13 mouse cellular contexts compared by ENCODE assay signal in the genomic region with DNA sequence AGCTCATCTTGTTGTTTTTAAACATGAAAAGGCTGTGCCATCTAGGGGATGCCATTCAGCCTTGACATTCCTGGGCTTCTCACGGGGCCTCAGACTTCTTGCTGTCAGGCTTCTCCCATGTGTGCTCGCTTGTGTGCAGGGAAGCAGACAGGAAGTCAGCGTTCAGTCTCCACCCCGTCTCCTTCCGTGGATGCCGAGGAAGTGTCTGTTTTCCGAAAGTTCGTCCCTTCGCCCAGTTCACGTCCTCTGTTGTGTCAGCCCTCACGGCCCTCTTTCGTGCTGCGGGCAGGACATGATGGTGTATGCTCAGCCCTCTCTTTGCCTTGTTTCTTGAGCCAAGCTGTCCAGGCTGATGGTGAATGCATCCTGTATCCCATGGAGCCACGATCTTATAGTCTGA.
DNase-seq lines count a peak whose midpoint lies in the region; ATAC-seq and TF ChIP-seq lines count a peak whose summit lies in the region.
"Had no signal": no experiment of that assay in that cellular context is flagged by ENCODE, and none has a peak within 500 bp of the region (broad histone marks: within the 10 kb centered on the region; RNA-seq: fewer than 3 reads in every experiment).

No protein-coding gene starts in this region.

- H3K27ac ChIP-seq in embryonic facial prominence, embryonic 15.5 days (replicated peaks), result 0 out of 2 replicates have a peak overlapping the region, but pooled peaks have one; percentile 28
- no peak overlapping the region for H3K27ac ChIP-seq in embryonic facial prominence, embryonic 10.5 days (replicated peaks)
- no peak overlapping the region for H3K27ac ChIP-seq in kidney, postnatal 0 days
- 0 out of 2 replicates have a peak overlapping the region, but pooled peaks have one; percentile 17 for H3K27ac ChIP-seq in lung, embryonic 16.5 days (ENCODE audit: low read length)
- H3K27ac ChIP-seq: liver, embryonic 15.5 days; midbrain, embryonic 12.5 days had no signal

- no peak overlapping the region for H3K4me3 ChIP-seq in embryonic facial prominence, embryonic 15.5 days (replicated peaks)
- H3K4me3 ChIP-seq in embryonic facial prominence, embryonic 10.5 days, result no peak overlapping the region
- no peak overlapping the region for H3K4me3 ChIP-seq in kidney, postnatal 0 days (replicated peaks; ENCODE audit: low read depth, low read length)
- no peak overlapping the region for H3K4me3 ChIP-seq in lung, embryonic 16.5 days (ENCODE audit: low read length)
- H3K4me3 ChIP-seq: embryonic facial prominence, embryonic 13.5 days; liver, embryonic 15.5 days; midbrain, embryonic 12.5 days had no signal

- H3K4me1 ChIP-seq in embryonic facial prominence, embryonic 15.5 days, result 0 out of 2 replicates have a peak, but pooled peaks cover 6% of the 10 kb centered on the region
- peaks cover 10% of the 10 kb centered on the region for H3K4me1 ChIP-seq in embryonic facial prominence, embryonic 10.5 days
- H3K4me1 ChIP-seq in kidney, postnatal 0 days (replicated peaks; ENCODE audit: insufficient read depth, low read length), result no peaks in the 10 kb centered on the region
- H3K4me1 ChIP-seq in lung, embryonic 16.5 days (replicated peaks; ENCODE audit: control insufficient read depth, insufficient read depth, low read length), result peaks cover 7% of the 10 kb centered on the region
- H3K4me1 ChIP-seq: liver, embryonic 15.5 days had no signal

- no peak for ATAC-seq in embryonic facial prominence, embryonic 15.5 days (ENCODE audit: insufficient number of reproducible peaks, low FRiP score, low TSS enrichment, low read depth)
- ATAC-seq in kidney, postnatal 0 days (replicated peaks; ENCODE audit: low FRiP score, low read depth), result no peak
- ATAC-seq in lung, embryonic 16.5 days (ENCODE audit: low read depth), result no peak
- no peak for ATAC-seq in megakaryocyte, adult 5-6 weeks (ENCODE audit: poor library complexity, severe bottlenecking)
- ATAC-seq: forebrain, embryonic 14.5 days had no signal

- no peak overlapping the region for H3K9ac ChIP-seq in embryonic facial prominence, embryonic 15.5 days
- H3K9ac ChIP-seq in kidney, postnatal 0 days (ENCODE audit: low read depth, low read length), result no peak overlapping the region
- H3K9ac ChIP-seq in lung, embryonic 16.5 days (ENCODE audit: low read length), result no peak overlapping the region
- H3K9ac ChIP-seq: embryonic facial prominence, embryonic 13.5 days; liver, embryonic 15.5 days; midbrain, embryonic 12.5 days had no signal

- H3K36me3 ChIP-seq in embryonic facial prominence, embryonic 15.5 days, result peaks cover 21% of the 10 kb centered on the region
- H3K36me3 ChIP-seq in embryonic facial prominence, embryonic 10.5 days (replicated peaks), result peaks cover 72% of the 10 kb centered on the region
- H3K36me3 ChIP-seq in kidney, postnatal 0 days (ENCODE audit: insufficient read depth, low read length), result peaks cover 22% of the 10 kb centered on the region; the same call in 1 of the 2 replicates
- H3K36me3 ChIP-seq in lung, embryonic 16.5 days (ENCODE audit: control insufficient read depth, insufficient read depth, low read length), result peaks cover 6% of the 10 kb centered on the region; the same call in 1 of the 2 replicates

- DNase-seq in embryonic facial prominence, embryonic 10.5 days (ENCODE audit: low spot score), result no peak
- peak; percentile 11 to 13 for DNase-seq in heart, adult 9 months (ENCODE audit: low spot score in 2 of 2)
- DNase-seq in kidney, postnatal 0 days (ENCODE audit: low spot score), result peak; percentile 18
- DNase-seq in cerebellum, postnatal 25 days, result no peak
- DNase-seq in thymus, postnatal 25 days, result no peak
- DNase-seq: B cell, adult 2 months had no signal

- H3K9me3 ChIP-seq in embryonic facial prominence, embryonic 15.5 days (replicated peaks), result no peaks in the 10 kb centered on the region
- H3K9me3 ChIP-seq in embryonic facial prominence, embryonic 10.5 days, result no peaks in the 10 kb centered on the region
- no peaks in the 10 kb centered on the region for H3K9me3 ChIP-seq in kidney, postnatal 0 days (replicated peaks; ENCODE audit: low read length)
- no peaks in the 10 kb centered on the region for H3K9me3 ChIP-seq in lung, embryonic 16.5 days (ENCODE audit: control insufficient read depth, low read length)
- H3K9me3 ChIP-seq: embryonic facial prominence, embryonic 13.5 days; liver, embryonic 15.5 days; midbrain, embryonic 12.5 days had no signal

- H3K27me3 ChIP-seq in embryonic facial prominence, embryonic 15.5 days, result no peaks in the 10 kb centered on the region
- H3K27me3 ChIP-seq in embryonic facial prominence, embryonic 10.5 days (replicated peaks; ENCODE audit: low read depth, poor library complexity, severe bottlenecking), result no peaks in the 10 kb centered on the region; the same call in 1 of the 2 replicates
- H3K27me3 ChIP-seq in kidney, postnatal 0 days (ENCODE audit: insufficient read depth, low read length), result no peaks in the 10 kb centered on the region
- no peaks in the 10 kb centered on the region for H3K27me3 ChIP-seq in lung, embryonic 16.5 days (ENCODE audit: control insufficient read depth, insufficient read depth, low read depth, low read length)
- H3K27me3 ChIP-seq: embryonic facial prominence, embryonic 13.5 days; liver, embryonic 15.5 days; midbrain, embryonic 12.5 days had no signal

- no peak overlapping the region for H3K4me2 ChIP-seq in embryonic facial prominence, embryonic 15.5 days (replicated peaks)
- no peak overlapping the region for H3K4me2 ChIP-seq in kidney, postnatal 0 days (ENCODE audit: low read length)
- H3K4me2 ChIP-seq in lung, embryonic 16.5 days (ENCODE audit: low read depth, low read length), result no peak overlapping the region
- H3K4me2 ChIP-seq: embryonic facial prominence, embryonic 13.5 days; liver, embryonic 15.5 days; midbrain, embryonic 12.5 days had no signal

- no peak for TF ChIP-seq CTCF in kidney, postnatal 0 days (IDR thresholded peaks at IDR 0.05; ENCODE audit: low read depth)

- 76% methylated on average over 14 of the region's 14 CpGs for WGBS in embryonic facial prominence, embryonic 15.5 days
- WGBS in embryonic facial prominence, embryonic 10.5 days, result 81% methylated on average over 14 of the region's 14 CpGs
- WGBS in kidney, postnatal 0 days, result 73% methylated on average over 14 of the region's 14 CpGs
- 70% methylated on average over 14 of the region's 14 CpGs for WGBS in lung, embryonic 16.5 days

Comparison
In these comparisons a context has a peak if more than half of its experiments do, and no peak if none do; other contexts are left out.
1. H3K27ac ChIP-seq: peak in embryonic facial prominence, embryonic 15.5 days (single experiment) and lung, embryonic 16.5 days (single experiment); none in embryonic facial prominence, embryonic 10.5 days (single experiment) and kidney, postnatal 0 days (single experiment).
2. DNase-seq: peak in heart, adult 9 months (2 of 2) and kidney, postnatal 0 days (single experiment); none in embryonic facial prominence, embryonic 10.5 days (single experiment), cerebellum, postnatal 25 days (0 of 2) and thymus, postnatal 25 days (single experiment).